Mouse (Mus musculus) hindbrain, embryonic 10.5 days (tissue): ENCODE results near the gene Nr2f6. TPM values are rescaled to one million over a fixed set of nuclear protein-coding genes. Genes with fewer than 3 reads are reported as not detected.
"Not testable (repeated sequence)": the region's sequence is repeated elsewhere in the genome, so short reads cannot be mapped to it uniquely, and the experiment has no call there.

Experiments
- DNase-seq: peaks from one replicate; pipeline ENCODE4 v3.0.0-alpha.2; 2017; ENCODE audit warnings: low spot score
- H3K27ac ChIP-seq: fragments of 300-500 bp; sonication (generic); 2 replicates; pipeline ENCODE4 v1.5.1; 2016; ENCODE audit warnings: mild to moderate bottlenecking, moderate library complexity
- H3K27me3 ChIP-seq: fragments of 300-500 bp; sonication (generic); 2 replicates; pipeline ENCODE4 v1.6.1; 2016; ENCODE audit warnings: mild to moderate bottlenecking; ENCODE audit not compliant: poor library complexity, insufficient read depth, severe bottlenecking
- H3K36me3 ChIP-seq: fragments of 300-500 bp; sonication (generic); 2 replicates; pipeline ENCODE4 v1.6.1; 2016; ENCODE audit warnings: mild to moderate bottlenecking, moderate library complexity
- H3K4me1 ChIP-seq: fragments of 300-500 bp; sonication (generic); replicated peaks from 2 replicates; pipeline ENCODE4 v1.6.1; 2016; ENCODE audit warnings: mild to moderate bottlenecking
- H3K4me3 ChIP-seq: fragments of 300-500 bp; sonication (generic); 2 replicates; pipeline ENCODE4 v1.5.1; 2016; ENCODE audit warnings: mild to moderate bottlenecking, moderate library complexity
- H3K9me3 ChIP-seq: fragments of 300-500 bp; sonication (generic); 2 replicates; pipeline ENCODE4 v1.6.1; 2016; ENCODE audit warnings: mild to moderate bottlenecking, moderate library complexity
- WGBS: fragments of 180-500 bp; shearing (Covaris S2); methylation state at CpG from one replicate; pipeline ENCODE4 v1.1.7; 2016; 5-methylcytosine and 5-hydroxymethylcytosine counted together
- polyA plus RNA-seq: library from polyadenylated mRNA; unstranded; fragments of >200 nt; fragmentation: Nextera tagmentation; extraction: Ambion mirVana; gene quantifications from 2 replicates; pipeline ENCODE4 v1.2.1, GENCODE M21; 2016

The Nr2f6 gene
- polyA plus RNA-seq, 1 experiment from 2014 or later, result 125 TPM

- peak; percentile 98 for DNase-seq
- Histone ChIP-seq H3K4me3 (peak within 1 kb of the TSS; percentile 65), H3K9me3 (no peaks in the 10 kb centered on the region), H3K4me1 (peaks cover 50% of the 10 kb centered on the region), H3K36me3 (peaks cover 66% of the 10 kb centered on the region), H3K27me3 (peaks cover 2% of the 10 kb centered on the region; the same call in 1 of the 2 replicates), H3K27ac (peak within 1 kb of the TSS; percentile 84)
- under 1% methylated on average over 68 of the region's 68 CpGs for WGBS
These were observed 10.4 kb downstream of the Nr2f6 start, which contains the start of gene Ocel1 for GRCm38 (mm10) chr8:71371236-71371848. TSS of gene Ocel1 (plus strand) at chr8:71371298.

- DNase-seq, result no peak
- Histone ChIP-seq H3K36me3 (peaks cover 61% of the 10 kb centered on the region), H3K4me3 (peak overlapping the region; percentile 65), H3K27ac (peak overlapping the region; percentile 84), H3K4me1 (peaks cover 50% of the 10 kb centered on the region), H3K27me3 (no peaks in the 10 kb centered on the region), H3K9me3 (no peaks in the 10 kb centered on the region)
- 25% methylated on average over 5 of the region's 5 CpGs for WGBS
These were observed 11.0 kb downstream of the Nr2f6 start for GRCm38 (mm10) chr8:71370711-71371235.

- no peak for DNase-seq
- H3K9me3 ChIP-seq, result no peaks in the 10 kb centered on the region
- no peaks in the 10 kb centered on the region for H3K27me3 ChIP-seq
- H3K36me3 ChIP-seq, result peaks cover 45% of the 10 kb centered on the region
- H3K4me1 ChIP-seq, result peaks cover 35% of the 10 kb centered on the region
- 0 out of 2 replicates have a peak overlapping the region, but pooled peaks have one; percentile 66 for H3K4me3 ChIP-seq
- 93% methylated on average over 10 of the region's 10 CpGs for WGBS
- no peak overlapping the region for H3K27ac ChIP-seq
These were observed 12.6 kb downstream of the Nr2f6 start for GRCm38 (mm10) chr8:71369040-71369718.

- Histone ChIP-seq H3K36me3 (peaks cover 36% of the 10 kb centered on the region), H3K27ac (no peak overlapping the region), H3K4me1 (peaks cover 35% of the 10 kb centered on the region), H3K4me3 (peak overlapping the region; percentile 66), H3K9me3 (no peaks in the 10 kb centered on the region), H3K27me3 (no peaks in the 10 kb centered on the region)
- DNase-seq, result no peak
These were observed 13.4 kb downstream of the Nr2f6 start for GRCm38 (mm10) chr8:71368366-71368765.

- Histone ChIP-seq H3K27me3 (no peaks in the 10 kb centered on the region), H3K36me3 (peaks cover 29% of the 10 kb centered on the region), H3K4me3 (peak overlapping the region; percentile 66), H3K9me3 (no peaks in the 10 kb centered on the region), H3K4me1 (peaks cover 35% of the 10 kb centered on the region), H3K27ac (peak overlapping the region; percentile 92)
- 56% methylated on average over 17 of the region's 17 CpGs for WGBS
- DNase-seq, result no peak
These were observed 14.1 kb downstream of the Nr2f6 start for GRCm38 (mm10) chr8:71367529-71368176.

- Histone ChIP-seq H3K9me3 (no peaks in the 10 kb centered on the region), H3K27me3 (no peaks in the 10 kb centered on the region), H3K4me1 (peaks cover 35% of the 10 kb centered on the region), H3K36me3 (peaks cover 22% of the 10 kb centered on the region), H3K27ac (peak within 1 kb of the TSS; percentile 92), H3K4me3 (peak within 1 kb of the TSS; percentile 66)
- under 1% methylated on average over 56 of the region's 56 CpGs for WGBS
- peak; percentile 91 for DNase-seq
These were observed 14.8 kb downstream of the Nr2f6 start, which contains the start of gene Use1 for GRCm38 (mm10) chr8:71366771-71367528. TSS of gene Use1 (plus strand) at chr8:71366848.

GRCm38 (mm10) chr8:71358026-71358425 is 23.7 kb downstream of the Nr2f6 start:
- Histone ChIP-seq H3K4me3 (no peak overlapping the region), H3K9me3 (no peaks in the 10 kb centered on the region), H3K4me1 (no peaks in the 10 kb centered on the region), H3K36me3 (peaks cover 85% of the 10 kb centered on the region), H3K27ac (no peak overlapping the region), H3K27me3 (no peaks in the 10 kb centered on the region)
- DNase-seq, result no peak
- 85% methylated on average over 3 of the region's 3 CpGs for WGBS

GRCm38 (mm10) chr8:71351520-71351919 is 30.2 kb downstream of the Nr2f6 start:
- Histone ChIP-seq H3K4me3 (no peak overlapping the region), H3K27ac (no peak overlapping the region), H3K4me1 (no peaks in the 10 kb centered on the region), H3K27me3 (no peaks in the 10 kb centered on the region), H3K9me3 (no peaks in the 10 kb centered on the region), H3K36me3 (peaks cover 100% of the 10 kb centered on the region)
- DNase-seq, result no peak
- 98% methylated on average over 1 of the region's 1 CpGs for WGBS

GRCm38 (mm10) chr8:71351117-71351516 is 30.6 kb downstream of the Nr2f6 start:
- peaks cover 100% of the 10 kb centered on the region for H3K36me3 ChIP-seq
- no peak overlapping the region for H3K27ac ChIP-seq
- H3K27me3 ChIP-seq, result no peaks in the 10 kb centered on the region
- DNase-seq, result no peak
- no peak overlapping the region for H3K4me3 ChIP-seq
- no peaks in the 10 kb centered on the region for H3K9me3 ChIP-seq
- no peaks in the 10 kb centered on the region for H3K4me1 ChIP-seq
- 86% methylated on average over 3 of the region's 3 CpGs for WGBS

- Histone ChIP-seq H3K36me3 (peaks cover 95% of the 10 kb centered on the region), H3K27me3 (no peaks in the 10 kb centered on the region), H3K4me3 (no peak overlapping the region), H3K4me1 (no peaks in the 10 kb centered on the region), H3K9me3 (no peaks in the 10 kb centered on the region), H3K27ac (no peak overlapping the region)
- 81% methylated on average over 1 of the region's 1 CpGs for WGBS
- no peak for DNase-seq
These were observed 35.2 kb downstream of the Nr2f6 start for GRCm38 (mm10) chr8:71346581-71346980.

- no peaks in the 10 kb centered on the region for H3K27me3 ChIP-seq
- no peaks in the 10 kb centered on the region for H3K4me1 ChIP-seq
- no peaks in the 10 kb centered on the region for H3K9me3 ChIP-seq
- H3K36me3 ChIP-seq, result peaks cover 74% of the 10 kb centered on the region
- no peak overlapping the region for H3K27ac ChIP-seq
- peak; percentile 49 for DNase-seq
- no peak overlapping the region; the same call in 1 of the 2 replicates for H3K4me3 ChIP-seq
- WGBS, result 79% methylated on average over 5 of the region's 5 CpGs
These were observed 41.1 kb downstream of the Nr2f6 start for GRCm38 (mm10) chr8:71340625-71341024.

- not testable (repeated sequence) for H3K4me3 ChIP-seq, H3K9me3 ChIP-seq, H3K27ac ChIP-seq, H3K4me1 ChIP-seq, DNase-seq, H3K27me3 ChIP-seq
- peaks cover 63% of the 10 kb centered on the region for H3K36me3 ChIP-seq
- 94% methylated on average over 6 of the region's 6 CpGs for WGBS
These were observed 43.9 kb downstream of the Nr2f6 start for GRCm38 (mm10) chr8:71337834-71338233.
